Mouse (Mus musculus) small intestine, adult 2 months (tissue): ENCODE results near the gene Prr29.
"Not testable (repeated sequence)": the region's sequence is repeated elsewhere in the genome, so short reads cannot be mapped to it uniquely, and the experiment has no call there.

Experiments used
- CTCF ChIP-seq: fragments of 200-500 bp; IDR thresholded peaks from 2 replicates; pipeline ENCODE4 v1.5.1; 2012; ENCODE audit warnings: low read depth, mild to moderate bottlenecking, control low read depth, inconsistent platforms, low read length, moderate library complexity, mixed read lengths; ENCODE audit not compliant: insufficient replicate concordance, insufficient read length; ENCODE audit errors: extremely low read depth
- POLR2A ChIP-seq: fragments of 200-500 bp; IDR thresholded peaks from 2 replicates; pipeline ENCODE4 v1.6.1; 2012; ENCODE audit warnings: low read depth, mild to moderate bottlenecking, control low read depth, inconsistent platforms, low read length, moderate library complexity

- TF ChIP-seq POLR2A, CTCF: not testable (repeated sequence)
Measured at GRCm38 (mm10) chr11:106339323-106339722, 25.9 kb upstream of the Prr29 start.
